Mouse (Mus musculus): ENCODE data around the gene Slc25a10.

DNA sequence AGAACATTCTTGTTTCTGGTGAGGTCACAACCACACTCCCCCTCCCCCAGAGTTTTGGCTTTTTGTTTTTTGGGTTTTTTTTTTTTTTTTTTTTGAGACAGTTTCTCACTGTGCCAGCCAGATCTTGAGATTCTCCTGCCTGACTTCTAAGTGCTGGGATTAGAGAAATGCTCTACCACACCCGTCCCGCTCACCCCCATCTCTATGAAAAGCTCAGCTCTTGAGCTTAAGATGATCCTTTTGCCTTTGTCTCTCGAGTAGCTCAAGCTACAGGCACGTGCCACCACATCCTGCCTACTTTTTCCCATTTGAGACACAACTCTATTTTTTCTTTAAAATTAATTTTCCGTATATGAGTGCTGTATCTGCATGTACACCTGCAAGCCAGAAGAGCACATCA is 27.3 kb upstream of the Slc25a10 start:
- TF ChIP-seq TAL1 (IDR thresholded peaks at IDR 0.05; ENCODE audit: low read length) (no peak), GATA1 (IDR thresholded peaks at IDR 0.05; ENCODE audit: low read length) (no peak)

Data from erythroblast, embryonic 14.5 days (primary cell).